Mouse (Mus musculus): ENCODE data around the gene A230072I06Rik. TPM values are rescaled to one million over a fixed set of nuclear protein-coding genes. Genes with fewer than 3 reads are reported as not detected.

The A230072I06Rik gene
- total RNA-seq (2017), result not detected in 2 replicates

- ATAC-seq (replicated peaks in 1 of 2; ENCODE audit: insufficient read depth in 1 of 2, low FRiP score in 2 of 2, low TSS enrichment in 1 of 2, low read depth in 1 of 2, poor library complexity in 2 of 2, severe bottlenecking in 2 of 2), result no peak
These were observed at the start of gene A230072I06Rik for GRCm38 (mm10) chr8:12278663-12279312. TSS of gene A230072I06Rik (plus strand) at chr8:12278819.

- ATAC-seq (replicated peaks in 1 of 2; ENCODE audit: insufficient read depth in 1 of 2, low FRiP score in 2 of 2, low TSS enrichment in 1 of 2, low read depth in 1 of 2, poor library complexity in 2 of 2, severe bottlenecking in 2 of 2), result no peak
These were observed 44.6 kb upstream of the A230072I06Rik start for GRCm38 (mm10) chr8:12234039-12234438.

GRCm38 (mm10) chr8:12238775-12239174 lies 39.8 kb upstream of the A230072I06Rik start:
- no peak for ATAC-seq (replicated peaks in 1 of 2; ENCODE audit: insufficient read depth in 1 of 2, low FRiP score in 2 of 2, low TSS enrichment in 1 of 2, low read depth in 1 of 2, poor library complexity in 2 of 2, severe bottlenecking in 2 of 2)

- no peak for ATAC-seq (replicated peaks in 1 of 2; ENCODE audit: insufficient read depth in 1 of 2, low FRiP score in 2 of 2, low TSS enrichment in 1 of 2, low read depth in 1 of 2, poor library complexity in 2 of 2, severe bottlenecking in 2 of 2)
These were observed 38.5 kb upstream of the A230072I06Rik start for GRCm38 (mm10) chr8:12240143-12240542.

GRCm38 (mm10) chr8:12243746-12244145 lies 34.9 kb upstream of the A230072I06Rik start:
- no peak for ATAC-seq (replicated peaks in 1 of 2; ENCODE audit: insufficient read depth in 1 of 2, low FRiP score in 2 of 2, low TSS enrichment in 1 of 2, low read depth in 1 of 2, poor library complexity in 2 of 2, severe bottlenecking in 2 of 2)

- ATAC-seq (replicated peaks in 1 of 2; ENCODE audit: insufficient read depth in 1 of 2, low FRiP score in 2 of 2, low TSS enrichment in 1 of 2, low read depth in 1 of 2, poor library complexity in 2 of 2, severe bottlenecking in 2 of 2), result no peak
These were observed 18.7 kb upstream of the A230072I06Rik start for GRCm38 (mm10) chr8:12259890-12260289.

GRCm38 (mm10) chr8:12260476-12261029 lies 18.1 kb upstream of the A230072I06Rik start:
- ATAC-seq (replicated peaks in 1 of 2; ENCODE audit: insufficient read depth in 1 of 2, low FRiP score in 2 of 2, low TSS enrichment in 1 of 2, low read depth in 1 of 2, poor library complexity in 2 of 2, severe bottlenecking in 2 of 2), result no peak

- ATAC-seq (replicated peaks in 1 of 2; ENCODE audit: insufficient read depth in 1 of 2, low FRiP score in 2 of 2, low TSS enrichment in 1 of 2, low read depth in 1 of 2, poor library complexity in 2 of 2, severe bottlenecking in 2 of 2), result no peak
These were observed 17.1 kb upstream of the A230072I06Rik start for GRCm38 (mm10) chr8:12261556-12261955.

GRCm38 (mm10) chr8:12264996-12265395 lies 13.6 kb upstream of the A230072I06Rik start:
- no peak for ATAC-seq (replicated peaks in 1 of 2; ENCODE audit: insufficient read depth in 1 of 2, low FRiP score in 2 of 2, low TSS enrichment in 1 of 2, low read depth in 1 of 2, poor library complexity in 2 of 2, severe bottlenecking in 2 of 2)

- no peak for ATAC-seq (replicated peaks in 1 of 2; ENCODE audit: insufficient read depth in 1 of 2, low FRiP score in 2 of 2, low TSS enrichment in 1 of 2, low read depth in 1 of 2, poor library complexity in 2 of 2, severe bottlenecking in 2 of 2)
These were observed 10.8 kb upstream of the A230072I06Rik start for GRCm38 (mm10) chr8:12267863-12268262.

- ATAC-seq (replicated peaks in 1 of 2; ENCODE audit: insufficient read depth in 1 of 2, low FRiP score in 2 of 2, low TSS enrichment in 1 of 2, low read depth in 1 of 2, poor library complexity in 2 of 2, severe bottlenecking in 2 of 2), result no peak
These were observed 10.3 kb upstream of the A230072I06Rik start for GRCm38 (mm10) chr8:12268306-12268829.

- ATAC-seq (replicated peaks in 1 of 2; ENCODE audit: insufficient read depth in 1 of 2, low FRiP score in 2 of 2, low TSS enrichment in 1 of 2, low read depth in 1 of 2, poor library complexity in 2 of 2, severe bottlenecking in 2 of 2), result peak; percentile 63 to 71
These were observed 1.0 kb downstream of the A230072I06Rik start for GRCm38 (mm10) chr8:12279482-12280192.

GRCm38 (mm10) chr8:12282128-12282527 lies 3.5 kb downstream of the A230072I06Rik start:
- no peak for ATAC-seq (replicated peaks in 1 of 2; ENCODE audit: insufficient read depth in 1 of 2, low FRiP score in 2 of 2, low TSS enrichment in 1 of 2, low read depth in 1 of 2, poor library complexity in 2 of 2, severe bottlenecking in 2 of 2)

GRCm38 (mm10) chr8:12290551-12290950 lies 11.9 kb downstream of the A230072I06Rik start:
- ATAC-seq (replicated peaks in 1 of 2; ENCODE audit: insufficient read depth in 1 of 2, low FRiP score in 2 of 2, low TSS enrichment in 1 of 2, low read depth in 1 of 2, poor library complexity in 2 of 2, severe bottlenecking in 2 of 2), result no peak

- no peak for ATAC-seq (replicated peaks in 1 of 2; ENCODE audit: insufficient read depth in 1 of 2, low FRiP score in 2 of 2, low TSS enrichment in 1 of 2, low read depth in 1 of 2, poor library complexity in 2 of 2, severe bottlenecking in 2 of 2)
These were observed 19.8 kb downstream of the A230072I06Rik start for GRCm38 (mm10) chr8:12298326-12298950.

GRCm38 (mm10) chr8:12301998-12302397 lies 23.4 kb downstream of the A230072I06Rik start:
- no peak for ATAC-seq (replicated peaks in 1 of 2; ENCODE audit: insufficient read depth in 1 of 2, low FRiP score in 2 of 2, low TSS enrichment in 1 of 2, low read depth in 1 of 2, poor library complexity in 2 of 2, severe bottlenecking in 2 of 2)

- no peak for ATAC-seq (replicated peaks in 1 of 2; ENCODE audit: insufficient read depth in 1 of 2, low FRiP score in 2 of 2, low TSS enrichment in 1 of 2, low read depth in 1 of 2, poor library complexity in 2 of 2, severe bottlenecking in 2 of 2)
These were observed 34.5 kb downstream of the A230072I06Rik start for GRCm38 (mm10) chr8:12312975-12313734.
